Mouse (Mus musculus): Measurements from ENCODE around the gene Hormad2. TPM values are rescaled to one million over a fixed set of nuclear protein-coding genes. Genes with fewer than 3 reads are reported as not detected.

The Hormad2 gene
- polyA plus RNA-seq, 1 experiment from 2014 or later = 0.35 TPM

- H3K27me3 ChIP-seq (ENCODE audit: control insufficient read depth, insufficient read depth, low read depth, low read length) = no peaks in the 10 kb centered on the region
- WGBS = 75% methylated on average over 8 of the region's 8 CpGs
- no peaks in the 10 kb centered on the region for H3K36me3 ChIP-seq (ENCODE audit: control insufficient read depth, insufficient read depth, low read length)
- H3K4me3 ChIP-seq (ENCODE audit: low read length) = no peak overlapping the region
- no peak overlapping the region for H3K4me2 ChIP-seq (ENCODE audit: low read depth, low read length)
- H3K9ac ChIP-seq (ENCODE audit: low read length) = no peak overlapping the region
- ATAC-seq (ENCODE audit: low read depth) = no peak
- no peaks in the 10 kb centered on the region for H3K4me1 ChIP-seq (replicated peaks; ENCODE audit: control insufficient read depth, insufficient read depth, low read length)
- no peak overlapping the region for H3K27ac ChIP-seq (ENCODE audit: low read length)
- no peaks in the 10 kb centered on the region for H3K9me3 ChIP-seq (ENCODE audit: control insufficient read depth, low read length)
Observed at GRCm38 (mm10) chr11:4423818-4424217, 17.1 kb downstream of the Hormad2 start.

DNA sequence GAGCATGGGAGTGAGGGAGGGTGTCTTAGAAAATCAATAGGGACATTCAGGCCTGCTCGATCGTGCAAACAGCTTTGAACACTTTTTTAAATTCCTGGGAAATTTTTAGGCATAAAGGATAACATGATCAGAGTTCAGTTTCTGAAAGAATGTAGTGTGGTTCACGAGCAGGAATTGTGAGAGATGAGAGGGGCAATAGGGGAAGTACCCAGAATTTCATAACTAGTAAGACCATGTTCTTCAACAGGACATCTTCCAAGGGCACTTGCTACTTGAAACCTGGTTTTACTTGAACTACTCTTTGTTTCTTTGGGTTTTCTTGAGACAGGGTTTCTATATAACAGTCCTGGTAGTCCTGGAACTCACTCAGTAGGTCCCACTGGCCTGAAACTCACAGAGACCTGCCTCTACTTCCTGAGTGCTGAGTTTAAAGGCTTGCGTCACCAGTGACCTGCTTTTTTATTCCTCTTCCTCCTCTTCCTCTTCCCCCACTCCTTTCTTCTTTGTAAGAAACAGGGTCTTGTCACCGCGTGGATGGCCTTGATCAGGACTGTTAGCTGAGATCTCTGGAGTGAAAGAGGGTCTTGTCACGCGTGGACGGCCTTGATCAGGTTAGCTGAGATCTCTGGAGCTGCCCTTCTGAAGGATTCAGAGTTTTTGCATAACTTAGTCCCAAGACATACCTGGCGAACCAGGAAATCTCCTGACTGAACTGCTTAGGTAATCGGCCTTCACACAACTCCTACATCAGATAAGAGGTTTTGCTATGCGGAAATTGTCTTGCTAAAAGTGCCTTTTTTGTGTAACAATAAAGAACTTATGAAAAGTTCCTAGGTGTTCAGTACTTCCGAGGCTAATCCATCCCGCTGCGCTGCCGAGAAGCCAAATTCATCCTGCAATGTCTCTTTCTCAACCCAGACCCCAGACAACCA, 18.1 kb downstream of the Hormad2 start:
- Histone ChIP-seq H3K9ac (ENCODE audit: low read length) (no peak overlapping the region), H3K36me3 (ENCODE audit: control insufficient read depth, insufficient read depth, low read length) (no peaks in the 10 kb centered on the region), H3K27ac (ENCODE audit: low read length) (no peak overlapping the region), H3K4me3 (ENCODE audit: low read length) (no peak overlapping the region), H3K4me1 (replicated peaks; ENCODE audit: control insufficient read depth, insufficient read depth, low read length) (no peaks in the 10 kb centered on the region), H3K27me3 (ENCODE audit: control insufficient read depth, insufficient read depth, low read depth, low read length) (no peaks in the 10 kb centered on the region), H3K4me2 (ENCODE audit: low read depth, low read length) (no peak overlapping the region), H3K9me3 (ENCODE audit: control insufficient read depth, low read length) (no peaks in the 10 kb centered on the region)
- no peak for ATAC-seq (ENCODE audit: low read depth)
- WGBS = 70% methylated on average over 16 of the region's 16 CpGs

GRCm38 (mm10) chr11:4421933-4422488, 18.9 kb downstream of the Hormad2 start:
- 39% methylated on average over 6 of the region's 6 CpGs for WGBS
- no peak overlapping the region for H3K4me2 ChIP-seq (ENCODE audit: low read depth, low read length)
- no peaks in the 10 kb centered on the region for H3K9me3 ChIP-seq (ENCODE audit: control insufficient read depth, low read length)
- H3K27me3 ChIP-seq (ENCODE audit: control insufficient read depth, insufficient read depth, low read depth, low read length) = no peaks in the 10 kb centered on the region
- H3K9ac ChIP-seq (ENCODE audit: low read length) = no peak overlapping the region
- H3K4me1 ChIP-seq (replicated peaks; ENCODE audit: control insufficient read depth, insufficient read depth, low read length) = no peaks in the 10 kb centered on the region
- H3K36me3 ChIP-seq (ENCODE audit: control insufficient read depth, insufficient read depth, low read length) = no peaks in the 10 kb centered on the region
- ATAC-seq (ENCODE audit: low read depth) = no peak
- no peak overlapping the region for H3K4me3 ChIP-seq (ENCODE audit: low read length)
- H3K27ac ChIP-seq (ENCODE audit: low read length) = no peak overlapping the region

DNA sequence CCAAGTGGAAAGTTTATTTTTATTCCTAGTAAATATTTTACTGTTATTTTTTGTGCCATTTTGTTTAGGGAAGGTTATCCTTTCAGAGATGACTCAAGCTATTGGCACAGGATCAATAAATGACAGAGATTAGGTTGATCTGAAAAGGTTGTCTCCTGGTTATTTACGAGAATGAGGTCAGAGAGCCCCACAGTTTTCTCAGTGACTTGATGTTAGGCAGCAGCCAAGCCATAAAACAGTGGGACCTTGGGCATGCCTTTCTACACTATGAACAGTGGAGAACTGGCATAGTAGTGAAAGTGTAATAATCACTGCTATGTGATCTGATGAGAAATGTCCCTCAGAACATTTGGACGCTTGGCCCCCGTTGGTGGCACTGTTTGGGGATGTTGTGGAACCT, 22.9 kb downstream of the Hormad2 start:
- Histone ChIP-seq H3K9ac (ENCODE audit: low read length) (no peak overlapping the region), H3K27ac (ENCODE audit: low read length) (no peak overlapping the region), H3K4me2 (ENCODE audit: low read depth, low read length) (no peak overlapping the region), H3K4me1 (replicated peaks; ENCODE audit: control insufficient read depth, insufficient read depth, low read length) (no peaks in the 10 kb centered on the region), H3K4me3 (ENCODE audit: low read length) (no peak overlapping the region), H3K9me3 (ENCODE audit: control insufficient read depth, low read length) (no peaks in the 10 kb centered on the region), H3K27me3 (ENCODE audit: control insufficient read depth, insufficient read depth, low read depth, low read length) (no peaks in the 10 kb centered on the region), H3K36me3 (ENCODE audit: control insufficient read depth, insufficient read depth, low read length) (no peaks in the 10 kb centered on the region)
- no peak for ATAC-seq (ENCODE audit: low read depth)
- 70% methylated on average over 3 of the region's 3 CpGs for WGBS

DNA sequence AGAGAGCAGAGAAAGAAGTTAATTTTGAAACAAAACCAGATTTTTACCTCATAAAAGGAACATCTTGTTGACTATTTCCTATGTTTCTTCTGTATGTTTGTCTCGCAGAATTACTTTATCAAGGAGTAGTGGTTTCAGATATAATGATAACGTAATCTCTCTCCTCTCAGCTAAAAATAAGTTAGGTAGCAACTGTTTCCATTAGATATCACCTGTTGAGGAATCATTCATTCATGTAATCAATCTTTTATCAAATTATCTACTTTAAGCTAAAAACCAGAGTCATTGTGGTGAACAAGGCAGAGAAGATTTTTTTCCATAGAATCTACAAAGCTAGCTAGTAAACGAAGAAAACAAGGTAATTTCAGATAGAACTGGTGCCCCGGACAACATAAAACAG, 28.6 kb downstream of the Hormad2 start:
- 84% methylated on average over 4 of the region's 4 CpGs for WGBS
- Histone ChIP-seq H3K27ac (ENCODE audit: low read length) (no peak overlapping the region), H3K36me3 (ENCODE audit: control insufficient read depth, insufficient read depth, low read length) (no peaks in the 10 kb centered on the region), H3K9me3 (ENCODE audit: control insufficient read depth, low read length) (no peaks in the 10 kb centered on the region), H3K4me2 (ENCODE audit: low read depth, low read length) (no peak overlapping the region), H3K27me3 (ENCODE audit: control insufficient read depth, insufficient read depth, low read depth, low read length) (no peaks in the 10 kb centered on the region), H3K9ac (ENCODE audit: low read length) (no peak overlapping the region), H3K4me3 (ENCODE audit: low read length) (no peak overlapping the region), H3K4me1 (replicated peaks; ENCODE audit: control insufficient read depth, insufficient read depth, low read length) (no peaks in the 10 kb centered on the region)
- ATAC-seq (ENCODE audit: low read depth) = no peak

DNA sequence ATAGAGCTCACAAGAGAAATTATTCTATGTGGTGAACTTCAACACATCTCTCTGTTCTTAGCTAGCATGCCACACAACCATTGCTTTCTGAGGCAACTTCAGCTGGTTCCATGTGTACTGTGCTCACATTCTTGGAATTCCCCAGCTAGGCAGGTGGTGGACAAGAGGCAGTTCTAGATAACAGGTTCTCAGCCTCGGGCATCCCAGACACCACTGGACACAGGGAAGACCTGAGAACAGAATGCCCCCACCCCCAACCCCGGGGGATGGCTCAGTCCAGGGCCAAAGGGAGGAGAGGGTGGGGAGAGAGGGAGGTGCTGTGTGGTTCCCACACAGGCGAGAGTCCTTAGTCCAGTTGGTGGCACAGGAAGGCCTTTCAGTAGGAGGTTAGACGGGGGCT, 36.6 kb downstream of the Hormad2 start:
- no peaks in the 10 kb centered on the region for H3K4me1 ChIP-seq (replicated peaks; ENCODE audit: control insufficient read depth, insufficient read depth, low read length)
- peak; percentile 49; the same call in 1 of the 2 replicates for ATAC-seq (ENCODE audit: low read depth)
- no peak overlapping the region for H3K4me3 ChIP-seq (ENCODE audit: low read length)
- H3K27ac ChIP-seq (ENCODE audit: low read length) = no peak overlapping the region
- H3K9ac ChIP-seq (ENCODE audit: low read length) = no peak overlapping the region
- no peaks in the 10 kb centered on the region for H3K36me3 ChIP-seq (ENCODE audit: control insufficient read depth, insufficient read depth, low read length)
- H3K9me3 ChIP-seq (ENCODE audit: control insufficient read depth, low read length) = no peaks in the 10 kb centered on the region
- H3K27me3 ChIP-seq (ENCODE audit: control insufficient read depth, insufficient read depth, low read depth, low read length) = no peaks in the 10 kb centered on the region
- no peak overlapping the region for H3K4me2 ChIP-seq (ENCODE audit: low read depth, low read length)
- 24% methylated on average over 4 of the region's 4 CpGs for whole genome bisulfite sequencing

- Histone ChIP-seq H3K4me1 (replicated peaks; ENCODE audit: control insufficient read depth, insufficient read depth, low read length) (no peaks in the 10 kb centered on the region), H3K27me3 (ENCODE audit: control insufficient read depth, insufficient read depth, low read depth, low read length) (no peaks in the 10 kb centered on the region), H3K9me3 (ENCODE audit: control insufficient read depth, low read length) (no peaks in the 10 kb centered on the region), H3K36me3 (ENCODE audit: control insufficient read depth, insufficient read depth, low read length) (no peaks in the 10 kb centered on the region), H3K4me3 (ENCODE audit: low read length) (no peak overlapping the region), H3K9ac (ENCODE audit: low read length) (no peak overlapping the region), H3K4me2 (ENCODE audit: low read depth, low read length) (no peak overlapping the region), H3K27ac (ENCODE audit: low read length) (no peak overlapping the region)
- no peak for ATAC-seq (ENCODE audit: low read depth)
- 66% methylated on average over 7 of the region's 7 CpGs for WGBS
Observed at GRCm38 (mm10) chr11:4403381-4403780, 37.5 kb downstream of the Hormad2 start.

DNA sequence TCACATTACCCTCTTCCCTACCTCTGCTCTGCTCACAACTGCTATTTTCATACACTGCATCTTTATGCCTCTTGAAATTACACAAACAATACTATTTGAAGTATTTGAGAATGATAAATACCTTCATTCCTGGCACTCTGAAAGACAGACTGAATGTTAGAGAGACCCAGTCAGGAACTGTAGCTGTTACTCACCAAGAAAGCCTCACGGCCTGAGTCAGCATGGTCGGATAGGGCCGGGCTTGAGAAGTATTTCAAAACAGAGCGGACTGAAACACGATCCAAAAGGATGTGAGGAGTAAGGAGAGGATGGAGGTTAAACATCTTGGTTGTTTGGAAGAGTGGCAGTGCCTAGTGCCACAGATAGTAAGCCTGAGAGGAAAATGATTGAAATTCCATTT, 39.7 kb downstream of the Hormad2 start:
- ATAC-seq (ENCODE audit: low read depth) = no peak
- Histone ChIP-seq H3K27me3 (ENCODE audit: control insufficient read depth, insufficient read depth, low read depth, low read length) (no peaks in the 10 kb centered on the region), H3K27ac (ENCODE audit: low read length) (no peak overlapping the region), H3K4me3 (ENCODE audit: low read length) (no peak overlapping the region), H3K9ac (ENCODE audit: low read length) (no peak overlapping the region), H3K9me3 (ENCODE audit: control insufficient read depth, low read length) (no peaks in the 10 kb centered on the region), H3K36me3 (ENCODE audit: control insufficient read depth, insufficient read depth, low read length) (no peaks in the 10 kb centered on the region), H3K4me1 (replicated peaks; ENCODE audit: control insufficient read depth, insufficient read depth, low read length) (no peaks in the 10 kb centered on the region), H3K4me2 (ENCODE audit: low read depth, low read length) (no peak overlapping the region)
- WGBS = 38% methylated on average over 5 of the region's 5 CpGs

DNA sequence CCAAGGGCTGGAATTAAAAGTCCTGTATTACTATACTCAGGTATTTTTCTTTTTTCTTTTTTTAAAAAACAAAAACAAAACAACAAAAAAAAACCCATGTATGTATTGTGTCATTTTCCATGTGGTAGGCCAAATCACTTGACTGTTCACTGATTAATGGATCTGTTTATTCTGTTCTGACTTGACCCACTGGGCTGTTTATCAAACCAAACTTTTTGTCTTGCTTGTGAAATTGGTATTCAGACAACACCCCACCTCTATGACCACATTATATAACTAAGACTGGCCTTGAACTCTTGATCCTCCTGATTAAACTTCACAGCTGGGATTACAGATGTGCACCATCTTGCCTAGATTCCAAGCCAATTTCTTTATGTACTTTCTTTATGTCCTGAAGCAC, 46.7 kb downstream of the Hormad2 start:
- Histone ChIP-seq H3K4me3 (ENCODE audit: low read length) (no peak overlapping the region), H3K9me3 (ENCODE audit: control insufficient read depth, low read length) (no peaks in the 10 kb centered on the region), H3K27ac (ENCODE audit: low read length) (no peak overlapping the region), H3K4me1 (replicated peaks; ENCODE audit: control insufficient read depth, insufficient read depth, low read length) (no peaks in the 10 kb centered on the region), H3K4me2 (ENCODE audit: low read depth, low read length) (no peak overlapping the region), H3K36me3 (ENCODE audit: control insufficient read depth, insufficient read depth, low read length) (no peaks in the 10 kb centered on the region), H3K9ac (ENCODE audit: low read length) (no peak overlapping the region), H3K27me3 (ENCODE audit: control insufficient read depth, insufficient read depth, low read depth, low read length) (no peaks in the 10 kb centered on the region)
- ATAC-seq (ENCODE audit: low read depth) = no peak

Data from lung, embryonic 16.5 days (tissue).